Mouse (Mus musculus) heart, adult 2 months (tissue): ENCODE data around the gene Mast3. TPM values are rescaled to one million over a fixed set of nuclear protein-coding genes. Genes with fewer than 3 reads are reported as not detected.

Source experiments
- DNase-seq, 2 experiments: peaks; one replicate each; pipeline ENCODE4 v3.0.0; 2021
- H3K27ac ChIP-seq: fragments of 200-600 bp; 2 replicates; pipeline ENCODE4 v1.8.1; 2022
- H3K27me3 ChIP-seq: fragments of 200-500 bp; 2 replicates; pipeline ENCODE4 v1.6.1; 2012; ENCODE audit warnings: mild to moderate bottlenecking, low read length, inconsistent platforms, mixed read lengths; ENCODE audit not compliant: control insufficient read depth, insufficient read depth
- H3K36me3 ChIP-seq: fragments of 200-500 bp; 2 replicates; pipeline ENCODE4 v1.6.1; 2012; ENCODE audit warnings: low read length, inconsistent platforms; ENCODE audit not compliant: control insufficient read depth, insufficient read depth
- H3K4me1 ChIP-seq: fragments of 200-500 bp; 2 replicates; pipeline ENCODE4 v1.6.1; 2011; ENCODE audit warnings: low read length; ENCODE audit not compliant: control insufficient read depth, insufficient read depth
- H3K4me3 ChIP-seq: fragments of 200-600 bp; 2 replicates; pipeline ENCODE4 v1.8.1; 2022
- H3K79me2 ChIP-seq: fragments of 200-500 bp; replicated peaks from 2 replicates; pipeline ENCODE4 v1.6.1; 2012; ENCODE audit warnings: mild to moderate bottlenecking, inconsistent platforms, low read length, moderate library complexity, mixed read lengths; ENCODE audit not compliant: control insufficient read depth, insufficient read depth
- H3K9ac ChIP-seq: fragments of 200-500 bp; 2 replicates; pipeline ENCODE4 v1.6.1; 2012; ENCODE audit warnings: low read depth, mild to moderate bottlenecking, control low read depth, inconsistent platforms, low read length, mixed read lengths
- CTCF ChIP-seq: fragments of 200-600 bp; IDR thresholded peaks from 2 replicates; pipeline ENCODE4 v1.8.1; 2022; ENCODE audit warnings: antibody characterized with exemption, mild to moderate bottlenecking, moderate library complexity
- EP300 ChIP-seq: fragments of 200-500 bp; IDR thresholded peaks from 2 replicates; pipeline ENCODE4 v1.6.1; 2011; ENCODE audit warnings: low read depth, low read length, control low read depth; ENCODE audit not compliant: insufficient read depth
- POLR2A ChIP-seq: fragments of 200-500 bp; IDR thresholded peaks from 2 replicates; pipeline ENCODE4 v1.6.1; 2011; ENCODE audit warnings: mild to moderate bottlenecking, low read depth, low read length, control low read depth; ENCODE audit not compliant: insufficient read depth
- WGBS: fragments of 180-500 bp; shearing (Covaris S2); methylation state at CpG from one replicate; pipeline ENCODE4 v1.1.7; 2018; 5-methylcytosine and 5-hydroxymethylcytosine counted together
- intact Hi-C: fragments of 180-260 bp; cut with DNase I; formaldehyde crosslinking; loops from one replicate; pipeline ENCODE4 v1.15.1; 2025
- polyA plus RNA-seq: library from polyadenylated mRNA; depleted of rRNA; stranded (reverse); fragments of >200 nt; gene quantifications from 2 replicates; pipeline ENCODE4 v1.2.3, GENCODE M21; 2012
- total RNA-seq, 2 experiments: library from RNA; stranded (reverse); gene quantifications; 2 replicates each; pipeline ENCODE4 v1.2.3; 2021

The Mast3 gene
- total and polyA plus RNA-seq, 3 experiments, result 6.0 to 13.9 (median 7.4) TPM

GRCm38 (mm10) chr8:70806541-70806940 is 1.7 kb upstream of the Mast3 start:
- intact Hi-C loops, result no loop called here
- TF ChIP-seq CTCF (no peak), POLR2A (no peak), EP300 (no peak)
- H3K27me3 ChIP-seq, result no peaks in the 10 kb centered on the region
- no peaks in the 10 kb centered on the region for H3K79me2 ChIP-seq
- H3K27ac ChIP-seq, result no peak overlapping the region
- DNase-seq, result peak in 1 of 2 experiments; percentile 75
- WGBS, result 63% methylated on average over 4 of the region's 4 CpGs
- H3K9ac ChIP-seq, result no peak overlapping the region; the same call in 1 of the 2 replicates
- H3K4me3 ChIP-seq, result no peak overlapping the region
- H3K36me3 ChIP-seq, result no peaks in the 10 kb centered on the region
- H3K4me1 ChIP-seq, result no peaks in the 10 kb centered on the region

GRCm38 (mm10) chr8:70803761-70804480 is 933 bp downstream of the Mast3 start:
- no peaks in the 10 kb centered on the region for H3K79me2 ChIP-seq
- H3K36me3 ChIP-seq, result no peaks in the 10 kb centered on the region
- DNase-seq, result peak; percentile 70 to 80
- no peaks in the 10 kb centered on the region for H3K4me1 ChIP-seq
- no peak overlapping the region for H3K9ac ChIP-seq
- WGBS, result 2% methylated on average over 46 of the region's 47 CpGs
- peak overlapping the region; percentile 60 for H3K4me3 ChIP-seq
- intact Hi-C loops, result loop anchor here (1.0 kb wide), 1 partner anchor 12 kb away; no protein-coding TSS in a partner anchor
- TF ChIP-seq CTCF (no peak), EP300 (no peak), POLR2A (no peak)
- no peak overlapping the region for H3K27ac ChIP-seq
- H3K27me3 ChIP-seq, result no peaks in the 10 kb centered on the region

DNA sequence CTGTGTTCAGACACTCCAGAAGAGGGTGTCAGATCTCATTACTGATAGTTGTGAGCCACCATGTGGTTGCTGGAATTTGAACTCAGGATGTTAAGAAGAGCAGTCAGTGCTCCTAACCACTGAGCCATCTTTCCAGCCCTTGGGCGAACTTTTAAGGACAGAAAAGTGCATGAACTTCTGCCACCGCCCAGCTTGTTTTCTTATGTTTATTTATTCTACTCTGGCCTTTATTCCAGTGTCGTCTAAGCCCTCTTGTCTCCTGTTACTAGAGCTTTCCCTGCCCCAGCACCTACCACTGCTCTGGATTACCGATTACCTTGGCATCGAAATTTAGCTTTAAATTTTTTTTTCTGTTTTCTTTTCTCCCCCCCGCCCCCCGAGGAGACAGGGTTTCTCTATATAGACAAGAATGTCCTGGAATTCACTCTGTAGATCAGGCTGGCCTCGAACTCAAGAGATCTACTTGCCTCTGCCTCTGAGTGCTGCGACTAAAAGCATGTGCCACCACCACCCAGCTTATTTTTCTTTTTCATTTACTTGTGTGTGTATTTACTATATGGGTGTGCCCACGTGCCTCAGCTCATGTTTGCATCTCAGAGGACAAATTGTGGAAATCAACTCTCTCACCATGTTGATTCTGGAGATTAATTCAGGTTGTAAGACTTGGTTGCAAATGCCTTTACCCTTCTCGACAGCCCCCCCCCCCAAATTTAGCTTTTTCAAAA is 1.9 kb downstream of the Mast3 start:
- no peak for DNase-seq
- H3K4me3 ChIP-seq, result no peak overlapping the region
- no peak overlapping the region for H3K27ac ChIP-seq
- H3K27me3 ChIP-seq, result no peaks in the 10 kb centered on the region
- no peak overlapping the region for H3K9ac ChIP-seq
- no peaks in the 10 kb centered on the region for H3K36me3 ChIP-seq
- no peaks in the 10 kb centered on the region for H3K79me2 ChIP-seq
- intact Hi-C loops, result no loop called here
- H3K4me1 ChIP-seq, result 0 out of 2 replicates have a peak, but pooled peaks cover 1% of the 10 kb centered on the region
- 78% methylated on average over 11 of the region's 11 CpGs for WGBS
- no peak for TF ChIP-seq POLR2A
- no peak for TF ChIP-seq EP300
- TF ChIP-seq CTCF, result no peak

DNA sequence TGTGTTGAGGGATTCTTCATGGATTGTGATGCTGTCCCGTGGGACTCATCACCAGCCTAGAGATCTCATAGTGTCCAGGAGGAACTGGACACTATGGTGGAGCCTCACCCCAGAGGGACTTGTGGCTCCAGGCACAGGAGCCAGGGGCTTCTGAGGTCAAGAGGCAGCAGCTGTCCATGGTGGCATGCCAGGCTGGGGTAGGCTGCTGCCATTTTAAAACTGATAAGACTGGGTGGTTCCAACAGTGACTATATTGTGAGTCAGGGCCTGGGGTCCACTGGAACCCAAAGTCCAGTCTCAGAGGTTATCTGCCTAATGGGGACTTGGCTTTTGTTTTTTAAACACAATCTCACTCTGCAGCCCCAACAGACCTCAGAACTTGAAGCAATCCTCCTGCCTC is 3.0 kb downstream of the Mast3 start:
- no peaks in the 10 kb centered on the region for H3K36me3 ChIP-seq
- WGBS, result 79% methylated on average over 1 of the region's 1 CpGs
- intact Hi-C loops, result no loop called here
- peaks cover 3% of the 10 kb centered on the region; the same call in 1 of the 2 replicates for H3K4me1 ChIP-seq
- no peaks in the 10 kb centered on the region for H3K79me2 ChIP-seq
- H3K9ac ChIP-seq, result no peak overlapping the region
- H3K27me3 ChIP-seq, result no peaks in the 10 kb centered on the region
- no peak for DNase-seq
- TF ChIP-seq EP300 (no peak), CTCF (no peak), POLR2A (no peak)
- no peak overlapping the region for H3K4me3 ChIP-seq
- no peak overlapping the region for H3K27ac ChIP-seq

- Histone ChIP-seq H3K9ac (no peak overlapping the region), H3K27ac (no peak overlapping the region), H3K36me3 (no peaks in the 10 kb centered on the region), H3K79me2 (no peaks in the 10 kb centered on the region), H3K4me1 (peaks cover 3% of the 10 kb centered on the region; the same call in 1 of the 2 replicates), H3K27me3 (no peaks in the 10 kb centered on the region), H3K4me3 (no peak overlapping the region)
- intact Hi-C loops, result no loop called here
- 26% methylated on average over 15 of the region's 15 CpGs for WGBS
- no peak for DNase-seq
- TF ChIP-seq POLR2A (no peak), CTCF (no peak), EP300 (no peak)
These were observed 3.7 kb downstream of the Mast3 start for GRCm38 (mm10) chr8:70801156-70801555.

DNA sequence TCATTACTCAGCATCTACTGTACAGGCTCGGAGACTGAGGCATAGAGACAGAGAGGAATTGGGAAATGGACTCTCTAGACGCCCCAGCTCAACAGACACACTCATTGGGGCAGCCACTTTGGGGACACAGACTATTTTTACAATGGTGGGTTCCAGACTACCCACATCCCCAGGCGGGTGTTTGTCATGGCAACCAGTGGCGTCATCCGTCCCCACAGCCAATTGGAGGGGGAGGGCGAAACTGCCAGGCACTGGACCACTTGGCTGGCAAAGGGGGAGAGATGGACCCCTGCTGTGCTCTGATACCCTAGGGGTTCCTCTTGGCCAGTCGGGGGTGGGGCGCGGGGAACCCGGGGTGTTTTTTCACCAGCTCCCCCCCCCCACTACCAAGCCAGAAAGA is 4.2 kb downstream of the Mast3 start:
- H3K4me1 ChIP-seq, result peaks cover 3% of the 10 kb centered on the region; the same call in 1 of the 2 replicates
- no peak for DNase-seq
- no peak overlapping the region for H3K27ac ChIP-seq
- no peaks in the 10 kb centered on the region for H3K36me3 ChIP-seq
- 70% methylated on average over 10 of the region's 10 CpGs for WGBS
- H3K79me2 ChIP-seq, result no peaks in the 10 kb centered on the region
- no peak overlapping the region for H3K9ac ChIP-seq
- no peak overlapping the region for H3K4me3 ChIP-seq
- no peaks in the 10 kb centered on the region for H3K27me3 ChIP-seq
- TF ChIP-seq CTCF (no peak), EP300 (no peak), POLR2A (no peak)
- intact Hi-C loops, result no loop called here
